Mouse (Mus musculus): ENCODE results near the gene Gm17349. TPM values are rescaled to one million over a fixed set of nuclear protein-coding genes. Genes with fewer than 3 reads are reported as not detected.
A peak's percentile ranks its signal among the peaks of the same experiment; 100 is the strongest.

The Gm17349 gene
- total and polyA plus RNA-seq, 2 experiments: 1.4 TPM; not detected in 1

DNA sequence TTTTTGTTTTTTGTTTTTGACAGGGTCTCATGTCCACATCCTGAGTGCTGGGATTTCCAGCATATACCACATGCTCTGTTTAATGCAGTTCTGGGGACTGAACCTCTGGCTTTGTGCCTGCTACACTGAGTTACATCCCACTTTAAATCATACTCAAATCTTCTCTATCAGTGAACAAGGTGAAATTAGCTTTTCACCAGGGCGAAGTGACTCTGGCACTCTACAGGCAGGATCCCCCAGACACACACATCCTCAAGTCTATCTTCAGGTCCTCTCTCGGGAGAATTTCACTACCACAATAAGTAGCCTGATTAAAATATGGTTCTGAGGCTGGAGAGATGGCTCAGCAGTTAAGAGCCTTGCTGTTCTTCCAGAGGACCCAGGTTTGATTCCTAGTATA is 21.3 kb upstream of the Gm17349 start:
- Histone ChIP-seq H3K4me1 (ENCODE audit: control insufficient read depth, insufficient read depth, low read length) (peaks cover 29% of the 10 kb centered on the region), H3K36me3 (ENCODE audit: control insufficient read depth, insufficient read depth, low read length) (peaks cover 5% of the 10 kb centered on the region; the same call in 1 of the 2 replicates)
- WGBS: 66% methylated on average over 2 of the region's 2 CpGs

DNA sequence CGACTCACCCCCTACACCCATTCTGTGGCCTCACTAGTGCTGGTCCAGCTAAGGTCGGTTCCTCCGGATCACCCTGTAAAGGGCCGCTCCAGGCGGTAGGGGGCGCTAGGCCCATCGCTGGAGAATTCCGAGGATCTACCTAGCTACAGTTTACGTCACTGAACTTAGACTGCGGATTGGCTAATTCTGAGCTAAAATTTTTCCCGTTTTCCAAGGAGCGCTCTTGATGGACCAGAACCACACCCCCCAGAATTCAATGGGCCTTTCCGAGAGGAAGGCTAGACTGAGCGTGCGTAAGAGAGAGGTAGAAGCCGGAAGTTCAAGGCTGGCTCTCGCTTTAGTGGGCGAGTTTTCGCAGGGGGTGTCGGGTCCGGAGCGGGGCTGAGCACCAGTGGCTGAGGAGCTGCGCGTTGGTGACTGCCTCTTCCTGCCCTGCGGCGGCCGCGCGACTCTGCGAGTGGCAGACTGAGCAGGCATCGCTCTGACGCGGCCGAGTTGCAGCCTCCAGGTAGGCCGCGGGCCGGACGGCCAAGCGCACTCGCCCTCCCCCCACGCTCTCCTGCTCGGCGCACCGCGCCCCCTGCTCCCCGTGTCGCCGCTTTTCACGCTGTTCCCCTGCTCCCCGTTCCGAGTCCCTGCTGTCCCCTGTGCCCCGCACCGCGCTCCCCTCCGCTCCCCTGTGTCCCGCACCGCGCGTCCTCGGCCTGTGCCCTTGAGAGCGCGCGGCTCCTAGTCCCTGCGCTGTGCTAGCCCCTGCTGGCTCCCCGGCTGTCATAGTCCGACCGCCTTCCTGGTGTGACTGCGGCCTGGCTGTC is 20.3 kb upstream of the Gm17349 start, which contains the start of gene Cox14:
Gene Cox14 (plus strand): TSS at position 278 of the 815 bp plus-strand sequence.
- peak within 1 kb of the TSS; percentile 87 for H3K9ac ChIP-seq (ENCODE audit: low read depth, low read length)

More for the DNA sequence above, 21.3 kb upstream of the Gm17349 start:
- DNase-seq (ENCODE audit: extremely low read depth, low read depth, low spot score): no peak
- Histone ChIP-seq H3K4me3 (ENCODE audit: insufficient read depth, low read depth, low read length) (no peak overlapping the region), H3K79me2 (ENCODE audit: control insufficient read depth, insufficient read depth, low read length) (peaks cover 2% of the 10 kb centered on the region; the same call in 1 of the 2 replicates), H3K9ac (ENCODE audit: low read depth, low read length) (no peak overlapping the region), H3K27ac (replicated peaks; ENCODE audit: insufficient read depth, low read depth, low read length) (no peak overlapping the region), H3K27me3 (ENCODE audit: control insufficient read depth, insufficient read depth, low read length) (no peaks in the 10 kb centered on the region)
- TF ChIP-seq CTCF (IDR thresholded peaks at IDR 0.05; ENCODE audit: low read depth, low read length) (no peak), POLR2A (IDR thresholded peaks at IDR 0.05; ENCODE audit: extremely low read depth, insufficient read depth, low read length) (no peak)

GRCm38 (mm10) chr15:99724292-99725021 is 19.2 kb upstream of the Gm17349 start:
- Histone ChIP-seq H3K79me2 (ENCODE audit: control insufficient read depth, insufficient read depth, low read length) (peaks cover 2% of the 10 kb centered on the region; the same call in 1 of the 2 replicates), H3K36me3 (ENCODE audit: control insufficient read depth, insufficient read depth, low read length) (peaks cover 5% of the 10 kb centered on the region; the same call in 1 of the 2 replicates), H3K4me1 (ENCODE audit: control insufficient read depth, insufficient read depth, low read length) (peaks cover 42% of the 10 kb centered on the region), H3K9ac (ENCODE audit: low read depth, low read length) (peak overlapping the region; percentile 13; the same call in 1 of the 2 replicates), H3K27ac (replicated peaks; ENCODE audit: insufficient read depth, low read depth, low read length) (peak overlapping the region; percentile 67), H3K4me3 (ENCODE audit: insufficient read depth, low read depth, low read length) (no peak overlapping the region), H3K27me3 (ENCODE audit: control insufficient read depth, insufficient read depth, low read length) (no peaks in the 10 kb centered on the region)
- TF ChIP-seq POLR2A (IDR thresholded peaks at IDR 0.05; ENCODE audit: extremely low read depth, insufficient read depth, low read length) (no peak), CTCF (IDR thresholded peaks at IDR 0.05; ENCODE audit: low read depth, low read length) (peak; percentile 41)
- 1% methylated on average over 16 of the region's 16 CpGs for WGBS
- peak; percentile 80 for DNase-seq (ENCODE audit: extremely low read depth, low read depth, low spot score)

More for the DNA sequence above, 20.3 kb upstream of the Gm17349 start, which contains the start of gene Cox14:
- peak; percentile 99 for DNase-seq (ENCODE audit: extremely low read depth, low read depth, low spot score)
- WGBS: under 1% methylated on average over 67 of the region's 68 CpGs
- H3K27ac ChIP-seq (replicated peaks; ENCODE audit: insufficient read depth, low read depth, low read length): peak within 1 kb of the TSS; percentile 74
- no peaks in the 10 kb centered on the region for H3K27me3 ChIP-seq (ENCODE audit: control insufficient read depth, insufficient read depth, low read length)
- peaks cover 2% of the 10 kb centered on the region; the same call in 1 of the 2 replicates for H3K79me2 ChIP-seq (ENCODE audit: control insufficient read depth, insufficient read depth, low read length)
- peak within 1 kb of the TSS; percentile 83 for H3K4me3 ChIP-seq (ENCODE audit: insufficient read depth, low read depth, low read length)
- peaks cover 5% of the 10 kb centered on the region; the same call in 1 of the 2 replicates for H3K36me3 ChIP-seq (ENCODE audit: control insufficient read depth, insufficient read depth, low read length)
- TF ChIP-seq CTCF (IDR thresholded peaks at IDR 0.05; ENCODE audit: low read depth, low read length) (peak; percentile 98), POLR2A (IDR thresholded peaks at IDR 0.05; ENCODE audit: extremely low read depth, insufficient read depth, low read length) (peak; percentile 81; the same call in 1 of the 2 replicates)
- peaks cover 35% of the 10 kb centered on the region for H3K4me1 ChIP-seq (ENCODE audit: control insufficient read depth, insufficient read depth, low read length)

DNA sequence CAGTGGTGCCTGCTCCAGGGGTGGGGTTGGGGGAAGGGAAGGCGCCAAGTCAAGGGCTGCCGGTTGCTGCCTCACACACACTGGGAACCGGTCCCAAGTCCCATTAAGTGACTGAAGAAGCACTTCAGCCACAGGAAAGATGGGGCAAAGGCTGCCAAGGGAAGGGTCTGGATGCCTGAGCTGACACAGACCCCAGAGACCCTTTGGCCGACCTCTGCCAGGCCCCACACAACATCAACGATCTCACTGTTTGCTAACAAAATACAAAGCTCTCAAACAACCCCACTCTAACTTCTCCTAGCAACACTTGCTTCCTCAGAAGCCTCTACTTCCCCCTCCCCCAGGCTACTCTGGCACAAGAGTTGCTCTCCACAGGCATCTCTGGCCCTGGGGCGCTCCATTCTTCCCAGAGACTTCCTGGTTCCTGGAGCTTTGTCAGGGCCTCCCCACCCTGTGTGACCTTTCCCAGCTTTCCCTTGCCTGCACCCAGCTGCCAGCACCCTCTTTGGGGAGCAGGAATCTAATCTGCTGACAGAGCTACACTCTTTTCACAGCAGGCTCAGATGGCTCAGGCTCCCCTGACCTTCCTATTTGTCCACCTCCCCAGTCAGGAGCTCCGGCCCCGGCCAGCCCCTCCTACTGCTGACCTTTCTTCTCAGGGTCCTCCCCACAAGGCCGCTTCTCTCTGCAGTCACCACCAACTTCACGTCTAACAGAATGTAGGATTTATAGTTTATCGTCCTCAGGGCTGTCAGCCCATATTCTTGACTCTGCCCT is 18.4 kb upstream of the Gm17349 start:
- no peak overlapping the region for H3K4me3 ChIP-seq (ENCODE audit: insufficient read depth, low read depth, low read length)
- peaks cover 5% of the 10 kb centered on the region; the same call in 1 of the 2 replicates for H3K79me2 ChIP-seq (ENCODE audit: control insufficient read depth, insufficient read depth, low read length)
- peaks cover 3% of the 10 kb centered on the region; the same call in 1 of the 2 replicates for H3K36me3 ChIP-seq (ENCODE audit: control insufficient read depth, insufficient read depth, low read length)
- H3K9ac ChIP-seq (ENCODE audit: low read depth, low read length): peak overlapping the region; percentile 16; the same call in 1 of the 2 replicates
- peaks cover 45% of the 10 kb centered on the region for H3K4me1 ChIP-seq (ENCODE audit: control insufficient read depth, insufficient read depth, low read length)
- peak overlapping the region; percentile 67 for H3K27ac ChIP-seq (replicated peaks; ENCODE audit: insufficient read depth, low read depth, low read length)
- TF ChIP-seq POLR2A (IDR thresholded peaks at IDR 0.05; ENCODE audit: extremely low read depth, insufficient read depth, low read length) (no peak), CTCF (IDR thresholded peaks at IDR 0.05; ENCODE audit: low read depth, low read length) (no peak)
- DNase-seq (ENCODE audit: extremely low read depth, low read depth, low spot score): peak; percentile 58
- WGBS: 10% methylated on average over 11 of the region's 11 CpGs
- H3K27me3 ChIP-seq (ENCODE audit: control insufficient read depth, insufficient read depth, low read length): no peaks in the 10 kb centered on the region

GRCm38 (mm10) chr15:99723120-99723514 is 17.8 kb upstream of the Gm17349 start:
- H3K79me2 ChIP-seq (ENCODE audit: control insufficient read depth, insufficient read depth, low read length): peaks cover 5% of the 10 kb centered on the region; the same call in 1 of the 2 replicates
- no peak overlapping the region for H3K4me3 ChIP-seq (ENCODE audit: insufficient read depth, low read depth, low read length)
- peaks cover 2% of the 10 kb centered on the region; the same call in 1 of the 2 replicates for H3K36me3 ChIP-seq (ENCODE audit: control insufficient read depth, insufficient read depth, low read length)
- no peak for DNase-seq (ENCODE audit: extremely low read depth, low read depth, low spot score)
- TF ChIP-seq POLR2A (IDR thresholded peaks at IDR 0.05; ENCODE audit: extremely low read depth, insufficient read depth, low read length) (no peak), CTCF (IDR thresholded peaks at IDR 0.05; ENCODE audit: low read depth, low read length) (no peak)
- no peaks in the 10 kb centered on the region for H3K27me3 ChIP-seq (ENCODE audit: control insufficient read depth, insufficient read depth, low read length)
- H3K9ac ChIP-seq (ENCODE audit: low read depth, low read length): no peak overlapping the region
- 61% methylated on average over 10 of the region's 10 CpGs for WGBS
- peak overlapping the region; percentile 67 for H3K27ac ChIP-seq (replicated peaks; ENCODE audit: insufficient read depth, low read depth, low read length)
- H3K4me1 ChIP-seq (ENCODE audit: control insufficient read depth, insufficient read depth, low read length): peaks cover 45% of the 10 kb centered on the region

Measured in liver, adult 2 months (tissue).